Mouse (Mus musculus): ENCODE measurements around the gene Dock8. TPM values are rescaled to one million over a fixed set of nuclear protein-coding genes. Genes with fewer than 3 reads are reported as not detected.

Dock8 gene
- total and polyA plus RNA-seq, 2 experiments: 8.9 to 9.7 TPM

- 94% methylated on average over 2 of the region's 2 CpGs for WGBS
- no peak for TF ChIP-seq POLR2A (IDR thresholded peaks at IDR 0.05; ENCODE audit: extremely low read depth, insufficient read depth, low read length)
- H3K4me3 ChIP-seq (ENCODE audit: insufficient read depth, low read depth, low read length): no peak overlapping the region
- peaks cover 15% of the 10 kb centered on the region for H3K36me3 ChIP-seq (ENCODE audit: control insufficient read depth, insufficient read depth, low read length)
- no peak for DNase-seq (ENCODE audit: extremely low read depth, low read depth, low spot score)
- no peak overlapping the region for H3K27ac ChIP-seq (replicated peaks; ENCODE audit: insufficient read depth, low read depth, low read length)
- H3K9ac ChIP-seq (ENCODE audit: low read depth, low read length): no peak overlapping the region
- H3K4me1 ChIP-seq (ENCODE audit: control insufficient read depth, insufficient read depth, low read length): no peaks in the 10 kb centered on the region
- no peaks in the 10 kb centered on the region for H3K27me3 ChIP-seq (ENCODE audit: control insufficient read depth, insufficient read depth, low read length)
- H3K79me2 ChIP-seq (ENCODE audit: control insufficient read depth, insufficient read depth, low read length): peaks cover 3% of the 10 kb centered on the region; the same call in 1 of the 2 replicates
Measured at GRCm38 (mm10) chr19:25082839-25083238, 83.5 kb downstream of the Dock8 start.

DNA sequence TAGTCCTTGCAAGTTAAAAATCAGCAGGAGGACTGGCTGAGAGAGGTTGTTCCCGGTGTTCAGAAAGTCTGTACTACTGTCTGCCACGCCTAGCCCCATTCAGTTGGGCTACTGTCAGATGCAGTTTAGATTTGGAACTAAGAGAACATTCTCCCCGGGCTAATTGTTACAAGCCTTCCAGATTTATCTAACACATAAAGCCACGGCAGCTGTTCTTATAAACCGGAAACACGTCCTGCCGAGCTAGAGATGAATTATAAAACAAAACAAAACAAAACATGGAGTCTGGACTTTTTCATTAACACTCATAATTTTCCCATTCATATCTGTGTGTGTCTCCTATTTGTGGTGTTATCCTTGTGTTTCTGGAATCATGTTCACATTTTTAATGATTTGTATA is 87.8 kb downstream of the Dock8 start:
- Histone ChIP-seq H3K9ac (ENCODE audit: low read depth, low read length) (no peak overlapping the region), H3K27me3 (ENCODE audit: control insufficient read depth, insufficient read depth, low read length) (no peaks in the 10 kb centered on the region), H3K27ac (replicated peaks; ENCODE audit: insufficient read depth, low read depth, low read length) (no peak overlapping the region), H3K4me3 (ENCODE audit: insufficient read depth, low read depth, low read length) (no peak overlapping the region), H3K36me3 (ENCODE audit: control insufficient read depth, insufficient read depth, low read length) (peaks cover 18% of the 10 kb centered on the region), H3K79me2 (ENCODE audit: control insufficient read depth, insufficient read depth, low read length) (peaks cover 8% of the 10 kb centered on the region; the same call in 1 of the 2 replicates), H3K4me1 (ENCODE audit: control insufficient read depth, insufficient read depth, low read length) (peaks cover 15% of the 10 kb centered on the region)
- TF ChIP-seq POLR2A (IDR thresholded peaks at IDR 0.05; ENCODE audit: extremely low read depth, insufficient read depth, low read length) (no peak), CTCF (IDR thresholded peaks at IDR 0.05; ENCODE audit: low read depth, low read length) (no peak)
- no peak for DNase-seq (ENCODE audit: extremely low read depth, low read depth, low spot score)
- 81% methylated on average over 7 of the region's 7 CpGs for WGBS

GRCm38 (mm10) chr19:25089746-25090145 is 90.4 kb downstream of the Dock8 start:
- TF ChIP-seq POLR2A (IDR thresholded peaks at IDR 0.05; ENCODE audit: extremely low read depth, insufficient read depth, low read length): no peak
- no peak for TF ChIP-seq CTCF (IDR thresholded peaks at IDR 0.05; ENCODE audit: low read depth, low read length)
- Histone ChIP-seq H3K27ac (replicated peaks; ENCODE audit: insufficient read depth, low read depth, low read length) (peak overlapping the region; percentile 74), H3K4me3 (ENCODE audit: insufficient read depth, low read depth, low read length) (no peak overlapping the region), H3K4me1 (ENCODE audit: control insufficient read depth, insufficient read depth, low read length) (peaks cover 15% of the 10 kb centered on the region), H3K27me3 (ENCODE audit: control insufficient read depth, insufficient read depth, low read length) (no peaks in the 10 kb centered on the region), H3K79me2 (ENCODE audit: control insufficient read depth, insufficient read depth, low read length) (peaks cover 9% of the 10 kb centered on the region; the same call in 1 of the 2 replicates), H3K36me3 (ENCODE audit: control insufficient read depth, insufficient read depth, low read length) (peaks cover 14% of the 10 kb centered on the region), H3K9ac (ENCODE audit: low read depth, low read length) (no peak overlapping the region)
- DNase-seq (ENCODE audit: extremely low read depth, low read depth, low spot score): peak; percentile 92
- WGBS: 33% methylated on average over 7 of the region's 7 CpGs

DNA sequence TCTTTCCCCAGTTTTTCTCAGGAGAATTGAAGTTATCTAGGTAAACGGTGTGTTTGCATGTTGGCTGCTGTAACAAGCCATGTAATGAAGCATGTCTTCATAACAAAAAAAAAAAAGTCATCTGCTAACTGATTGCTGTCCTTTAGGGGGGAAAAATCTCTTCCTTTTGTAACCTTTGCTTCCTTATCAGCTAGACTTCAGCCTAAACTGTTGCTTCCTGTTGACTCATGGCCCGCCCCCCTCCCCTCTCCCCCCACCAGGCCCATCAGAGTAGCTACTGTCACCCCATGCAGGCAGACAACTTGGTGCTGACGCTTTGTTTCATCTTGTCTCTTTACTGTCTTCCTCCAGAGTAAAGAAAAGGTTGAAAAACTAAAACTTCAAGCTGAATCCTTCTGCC is 95.8 kb downstream of the Dock8 start:
- WGBS: 9% methylated on average over 3 of the region's 3 CpGs
- Histone ChIP-seq H3K27ac (replicated peaks; ENCODE audit: insufficient read depth, low read depth, low read length) (peak overlapping the region; percentile 98), H3K4me3 (ENCODE audit: insufficient read depth, low read depth, low read length) (peak overlapping the region; percentile 60), H3K79me2 (ENCODE audit: control insufficient read depth, insufficient read depth, low read length) (peaks cover 3% of the 10 kb centered on the region; the same call in 1 of the 2 replicates), H3K36me3 (ENCODE audit: control insufficient read depth, insufficient read depth, low read length) (peaks cover 3% of the 10 kb centered on the region; the same call in 1 of the 2 replicates), H3K27me3 (ENCODE audit: control insufficient read depth, insufficient read depth, low read length) (no peaks in the 10 kb centered on the region), H3K4me1 (ENCODE audit: control insufficient read depth, insufficient read depth, low read length) (peaks cover 17% of the 10 kb centered on the region), H3K9ac (ENCODE audit: low read depth, low read length) (peak overlapping the region; percentile 84)
- DNase-seq (ENCODE audit: extremely low read depth, low read depth, low spot score): peak; percentile 66
- TF ChIP-seq POLR2A (IDR thresholded peaks at IDR 0.05; ENCODE audit: extremely low read depth, insufficient read depth, low read length) (no peak), CTCF (IDR thresholded peaks at IDR 0.05; ENCODE audit: low read depth, low read length) (no peak)

GRCm38 (mm10) chr19:25096316-25096715 is 97.0 kb downstream of the Dock8 start:
- Histone ChIP-seq H3K4me1 (ENCODE audit: control insufficient read depth, insufficient read depth, low read length) (peaks cover 13% of the 10 kb centered on the region), H3K27me3 (ENCODE audit: control insufficient read depth, insufficient read depth, low read length) (no peaks in the 10 kb centered on the region), H3K9ac (ENCODE audit: low read depth, low read length) (peak overlapping the region; percentile 75), H3K4me3 (ENCODE audit: insufficient read depth, low read depth, low read length) (peak overlapping the region; percentile 60), H3K36me3 (ENCODE audit: control insufficient read depth, insufficient read depth, low read length) (peaks cover 11% of the 10 kb centered on the region), H3K27ac (replicated peaks; ENCODE audit: insufficient read depth, low read depth, low read length) (peak overlapping the region; percentile 98), H3K79me2 (ENCODE audit: control insufficient read depth, insufficient read depth, low read length) (peaks cover 3% of the 10 kb centered on the region; the same call in 1 of the 2 replicates)
- TF ChIP-seq POLR2A (IDR thresholded peaks at IDR 0.05; ENCODE audit: extremely low read depth, insufficient read depth, low read length) (0 out of 2 replicates have a peak, but pooled peaks have one; percentile 25), CTCF (IDR thresholded peaks at IDR 0.05; ENCODE audit: low read depth, low read length) (no peak)
- 16% methylated on average over 9 of the region's 9 CpGs for WGBS
- DNase-seq (ENCODE audit: extremely low read depth, low read depth, low spot score): peak; percentile 87

- TF ChIP-seq CTCF (IDR thresholded peaks at IDR 0.05; ENCODE audit: low read depth, low read length) (no peak), POLR2A (IDR thresholded peaks at IDR 0.05; ENCODE audit: extremely low read depth, insufficient read depth, low read length) (0 out of 2 replicates have a peak, but pooled peaks have one; percentile 25)
- peak; percentile 84 for DNase-seq (ENCODE audit: extremely low read depth, low read depth, low spot score)
- Histone ChIP-seq H3K9ac (ENCODE audit: low read depth, low read length) (peak overlapping the region; percentile 64), H3K79me2 (ENCODE audit: control insufficient read depth, insufficient read depth, low read length) (peaks cover 3% of the 10 kb centered on the region; the same call in 1 of the 2 replicates), H3K27me3 (ENCODE audit: control insufficient read depth, insufficient read depth, low read length) (no peaks in the 10 kb centered on the region), H3K27ac (replicated peaks; ENCODE audit: insufficient read depth, low read depth, low read length) (peak overlapping the region; percentile 98), H3K4me1 (ENCODE audit: control insufficient read depth, insufficient read depth, low read length) (peaks cover 13% of the 10 kb centered on the region), H3K4me3 (ENCODE audit: insufficient read depth, low read depth, low read length) (0 out of 2 replicates have a peak overlapping the region, but pooled peaks have one; percentile 17), H3K36me3 (ENCODE audit: control insufficient read depth, insufficient read depth, low read length) (peaks cover 15% of the 10 kb centered on the region)
- 15% methylated on average over 4 of the region's 4 CpGs for WGBS
Measured at GRCm38 (mm10) chr19:25096986-25097385, 97.7 kb downstream of the Dock8 start.

All from liver, adult 2 months (tissue).